Mouse (Mus musculus) kidney, embryonic 15.5 days (tissue): Measurements from ENCODE around the gene Gm4869. TPM values are rescaled to one million over a fixed set of nuclear protein-coding genes. Genes with fewer than 3 reads are reported as not detected.

Source experiments
- microRNA-seq: library from miRNA; unstranded; fragments of <30 nt; microRNA quantifications from one replicate; pipeline ENCODE4, GENCODE M21; 2016
- polyA plus RNA-seq: library from polyadenylated mRNA; unstranded; fragments of >200 nt; fragmentation: Nextera tagmentation; extraction: Ambion mirVana; gene quantifications from 2 replicates; pipeline ENCODE4 v1.2.1, GENCODE M21; 2015

The Gm4869 gene
- polyA plus RNA-seq, 1 experiment from 2014 or later, result not detected

Small RNAs within 50 kb of the gene (microRNA-seq; reads per million reads assigned to microRNA genes)
- not detected for gene Mir7038

Other genes starting within 250 kb of the Gm4869 start
- gene Mad1l1, start 124.1 kb upstream of the Gm4869 start, polyA plus RNA-seq, result 46.5 and 53.0 TPM in 2 replicates
- gene Nudt1, start 124.0 kb upstream of the Gm4869 start, polyA plus RNA-seq, result 54.8 and 60.1 TPM in 2 replicates
- gene Mrm2, start 113.7 kb upstream of the Gm4869 start, polyA plus RNA-seq, result 20.0 and 21.0 TPM in 2 replicates
- gene Snx8, start 56.4 kb upstream of the Gm4869 start, polyA plus RNA-seq, result 25.3 and 27.0 TPM in 2 replicates
- gene Eif3b, start 26.3 kb upstream of the Gm4869 start, polyA plus RNA-seq, result 116 and 127 TPM in 2 replicates
- gene Chst12, start 59.9 kb downstream of the Gm4869 start, polyA plus RNA-seq, result 21.9 and 22.4 TPM in 2 replicates
- gene Grifin, start 119.4 kb downstream of the Gm4869 start, polyA plus RNA-seq, result 0.45 TPM in 1 of 2 replicates, not detected in the other
- gene Lfng, start 161.7 kb downstream of the Gm4869 start, polyA plus RNA-seq, result 32.3 and 34.5 TPM in 2 replicates
- 32.3 and 39.9 TPM in 2 replicates for gene Ttyh3, start 203.4 kb downstream of the Gm4869 start, polyA plus RNA-seq